8 mouse cellular contexts compared by ENCODE assay signal in genomic region chr4:147941045-147942020, GRCm38 (mm10). TPM values are rescaled to one million over a fixed set of nuclear protein-coding genes. Genes with fewer than 3 reads are reported as not detected.
DNase-seq lines count a peak whose midpoint lies in the region; ATAC-seq lines count a peak whose summit lies in the region.

No protein-coding gene starts in this region.

- H3K4me3 ChIP-seq in hindbrain, embryonic 10.5 days = peak overlapping the region; percentile 99
- H3K4me3 ChIP-seq in neural tube, embryonic 11.5 days (ENCODE audit: low read depth, low read length) = peak overlapping the region; percentile 90

- ATAC-seq in neural tube, embryonic 11.5 days (ENCODE audit: insufficient read depth, low FRiP score, low TSS enrichment) = peak; percentile 63

- H3K27me3 ChIP-seq in hindbrain, embryonic 10.5 days (ENCODE audit: insufficient read depth, poor library complexity, severe bottlenecking) = peaks cover 8% of the 10 kb centered on the region; the same call in 1 of the 2 replicates
- H3K27me3 ChIP-seq in neural tube, embryonic 11.5 days (ENCODE audit: control insufficient read depth, insufficient read depth, low read length) = no peaks in the 10 kb centered on the region

- peak overlapping the region; percentile 87 for H3K27ac ChIP-seq in hindbrain, embryonic 10.5 days
- H3K27ac ChIP-seq in neural tube, embryonic 11.5 days (ENCODE audit: low read depth, low read length) = 0 out of 2 replicates have a peak overlapping the region, but pooled peaks have one; percentile 45

- WGBS in hindbrain, embryonic 10.5 days = 7% methylated on average over 88 of the region's 88 CpGs
- 7% methylated on average over 85 of the region's 88 CpGs for WGBS in neural tube, embryonic 11.5 days

- peak overlapping the region; percentile 83 for H3K9ac ChIP-seq in neural tube, embryonic 11.5 days (ENCODE audit: low read length)

- H3K36me3 ChIP-seq in hindbrain, embryonic 10.5 days = peaks cover 36% of the 10 kb centered on the region
- peaks cover 7% of the 10 kb centered on the region for H3K36me3 ChIP-seq in neural tube, embryonic 11.5 days (ENCODE audit: control insufficient read depth, insufficient read depth, low read length)

- H3K9me3 ChIP-seq in hindbrain, embryonic 10.5 days = no peaks in the 10 kb centered on the region
- no peaks in the 10 kb centered on the region for H3K9me3 ChIP-seq in neural tube, embryonic 11.5 days (ENCODE audit: control insufficient read depth, low read length)

- peaks cover 51% of the 10 kb centered on the region for H3K4me1 ChIP-seq in hindbrain, embryonic 10.5 days (replicated peaks)
- H3K4me1 ChIP-seq in neural tube, embryonic 11.5 days (ENCODE audit: control insufficient read depth, insufficient read depth, low read length) = peaks cover 11% of the 10 kb centered on the region

- peak overlapping the region; percentile 98 for H3K4me2 ChIP-seq in neural tube, embryonic 11.5 days (ENCODE audit: low read depth)

- DNase-seq in adrenal gland, postnatal 14 days = peak; percentile 71
- DNase-seq in adrenal gland, adult (ENCODE audit: inconsistent age in 2 of 2, low spot score in 1 of 2) = no peak
- peak; percentile 67 for DNase-seq in urinary bladder, adult 2 months (ENCODE audit: low spot score)
- DNase-seq in urinary bladder, postnatal 10 days (ENCODE audit: low spot score) = no peak
- DNase-seq in hindbrain, embryonic 10.5 days (ENCODE audit: low spot score) = no peak
- DNase-seq in liver = peak; percentile 65
- DNase-seq in neural tube, embryonic 11.5 days (ENCODE audit: low spot score) = no peak
- DNase-seq in yolk sac, embryonic 10.5 days (ENCODE audit: low spot score) = peak; percentile 47

RNA-seq across cellular contexts. Expression of gene 2510039O18Rik, which starts 0.6 kb away (rescaled TPM):
- 43.4 and 44.0 TPM in 2 replicates for total RNA-seq in adrenal gland, postnatal 14 days (2021)
- 47.0 and 48.2 TPM in 2 replicates for polyA plus RNA-seq in urinary bladder, adult 2 months (2012; rRNA removed)
- 11.9 and 14.9 TPM in 2 replicates for polyA plus RNA-seq in hindbrain, embryonic 10.5 days (2016; fragmentation: Nextera tagmentation; extraction: Ambion mirVana)
- 19.7 and 20.6 TPM in 2 replicates for polyA plus RNA-seq in neural tube, embryonic 11.5 days (2014; fragmentation: Nextera tagmentation; extraction: Ambion mirVana)

RNA-seq across cellular contexts. Expression of gene Plod1, which starts 4.8 kb away (rescaled TPM):
- total RNA-seq in adrenal gland, postnatal 14 days (2021) = 43.7 and 44.2 TPM in 2 replicates
- polyA plus RNA-seq in urinary bladder, adult 2 months (2012; rRNA removed) = 42.5 and 50.1 TPM in 2 replicates
- 30.5 and 31.2 TPM in 2 replicates for polyA plus RNA-seq in hindbrain, embryonic 10.5 days (2016; fragmentation: Nextera tagmentation; extraction: Ambion mirVana)
- polyA plus RNA-seq in neural tube, embryonic 11.5 days (2014; fragmentation: Nextera tagmentation; extraction: Ambion mirVana) = 33.2 and 35.2 TPM in 2 replicates

RNA-seq across cellular contexts. Expression of gene Mfn2, which starts 36.8 kb away (rescaled TPM):
- total RNA-seq in adrenal gland, postnatal 14 days (2021) = 191 and 207 TPM in 2 replicates
- polyA plus RNA-seq in urinary bladder, adult 2 months (2012; rRNA removed) = 49.7 and 68.9 TPM in 2 replicates
- 43.4 and 52.4 TPM in 2 replicates for polyA plus RNA-seq in hindbrain, embryonic 10.5 days (2016; fragmentation: Nextera tagmentation; extraction: Ambion mirVana)
- polyA plus RNA-seq in neural tube, embryonic 11.5 days (2014; fragmentation: Nextera tagmentation; extraction: Ambion mirVana) = 47.5 and 50.0 TPM in 2 replicates

RNA-seq across cellular contexts. Expression of gene Nppb, which starts 44.3 kb away (rescaled TPM):
- not detected in 2 replicates for total RNA-seq in adrenal gland, postnatal 14 days (2021)
- polyA plus RNA-seq in urinary bladder, adult 2 months (2012; rRNA removed) = 0.09 TPM in 1 of 2 replicates, not detected in the other
- 0.29 TPM in 1 of 2 replicates, not detected in the other for polyA plus RNA-seq in hindbrain, embryonic 10.5 days (2016; fragmentation: Nextera tagmentation; extraction: Ambion mirVana)
- polyA plus RNA-seq in neural tube, embryonic 11.5 days (2014; fragmentation: Nextera tagmentation; extraction: Ambion mirVana) = 0.72 and 0.87 TPM in 2 replicates

RNA-seq across cellular contexts. Expression of gene Nppa, which starts 59.2 kb away (rescaled TPM):
- not detected in 2 replicates for total RNA-seq in adrenal gland, postnatal 14 days (2021)
- 0.19 and 0.41 TPM in 2 replicates for polyA plus RNA-seq in urinary bladder, adult 2 months (2012; rRNA removed)
- 0.21 TPM in 1 of 2 replicates, not detected in the other for polyA plus RNA-seq in hindbrain, embryonic 10.5 days (2016; fragmentation: Nextera tagmentation; extraction: Ambion mirVana)
- 1.2 and 2.9 TPM in 2 replicates for polyA plus RNA-seq in neural tube, embryonic 11.5 days (2014; fragmentation: Nextera tagmentation; extraction: Ambion mirVana)

Comparison
In these comparisons a context has a peak if more than half of its experiments do, and no peak if none do; other contexts are left out.
1. DNase-seq: peak in adrenal gland, postnatal 14 days (single experiment), urinary bladder, adult 2 months (single experiment), liver (single experiment) and yolk sac, embryonic 10.5 days (single experiment); none in adrenal gland, adult (0 of 2), urinary bladder, postnatal 10 days (single experiment), hindbrain, embryonic 10.5 days (single experiment) and neural tube, embryonic 11.5 days (single experiment).